Mouse (Mus musculus): ENCODE data around the gene Avil.

The Avil gene

DNA sequence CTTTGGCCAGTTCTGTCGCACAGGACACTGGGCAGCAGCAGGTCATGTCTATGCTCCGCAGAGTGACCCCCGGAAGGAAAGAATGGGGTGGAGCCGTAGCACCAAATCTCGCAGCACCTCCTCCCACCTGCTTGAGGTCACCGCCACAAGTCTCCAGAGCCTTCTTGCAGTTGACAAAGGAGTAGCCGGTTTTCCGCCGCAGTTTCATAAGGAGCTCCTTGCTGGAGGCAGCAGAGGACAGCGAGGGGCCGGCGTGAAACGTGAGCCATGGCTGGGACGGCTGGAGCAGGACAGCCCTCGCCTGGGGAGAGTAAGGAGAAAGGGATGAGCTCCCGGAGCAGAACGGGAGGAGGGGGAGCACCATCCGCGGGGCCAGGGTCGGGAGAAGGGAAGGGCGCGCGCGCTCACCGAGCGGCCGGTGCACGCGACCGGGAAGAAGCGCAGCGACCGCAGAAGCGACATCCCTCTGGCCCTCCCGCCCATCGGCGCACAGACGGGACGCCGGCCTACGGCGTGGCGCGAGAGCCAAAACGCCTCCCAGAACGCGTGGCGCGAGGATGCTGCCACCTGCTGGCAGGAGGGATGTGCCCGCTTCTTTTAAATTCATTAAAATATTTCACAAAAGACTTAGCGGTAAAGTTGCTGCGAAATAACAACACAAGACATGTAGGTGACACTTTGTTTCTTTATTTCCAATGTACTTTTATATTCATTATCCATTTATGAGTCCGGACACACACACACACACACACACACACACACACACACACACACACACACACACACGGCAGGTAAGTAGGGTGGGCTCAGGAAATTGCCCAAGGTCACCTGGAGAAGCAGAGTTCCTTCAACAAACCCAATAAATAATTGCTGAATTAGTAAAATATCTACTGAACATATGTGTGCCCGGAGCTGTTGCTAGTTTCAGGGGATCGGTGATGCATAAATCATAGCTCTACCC, 30.1 kb downstream of the Avil start, which contains the start of gene Tsfm:
TSS of gene Tsfm (minus strand) at position 505 of the 961 bp plus-strand sequence.
- peak; percentile 98 for DNase-seq

DNA sequence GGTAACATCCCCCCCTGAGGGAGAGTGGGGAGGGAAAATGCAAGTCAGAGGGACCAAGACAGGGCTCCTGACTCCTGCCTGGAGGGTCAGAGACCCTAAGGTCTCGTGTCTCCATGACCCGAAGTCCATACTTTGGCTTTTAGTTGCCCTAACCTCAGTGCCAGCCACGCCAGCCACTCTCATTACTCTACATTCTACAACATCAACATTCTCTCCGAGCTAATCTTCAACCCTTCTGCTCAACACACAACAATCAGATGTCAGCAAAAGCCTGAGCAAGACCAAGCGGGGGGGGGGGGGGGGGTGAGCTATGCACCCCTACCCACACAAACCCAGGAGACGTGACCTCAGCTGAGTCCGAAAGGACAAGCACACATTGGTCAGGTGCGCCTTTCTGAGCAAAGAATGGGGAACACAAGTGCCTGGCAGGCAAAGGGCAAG, 32.8 kb downstream of the Avil start:
- no peak for DNase-seq

GRCm38 (mm10) chr10:127036273-127036672, 35.8 kb downstream of the Avil start:
- DNase-seq = no peak

DNA sequence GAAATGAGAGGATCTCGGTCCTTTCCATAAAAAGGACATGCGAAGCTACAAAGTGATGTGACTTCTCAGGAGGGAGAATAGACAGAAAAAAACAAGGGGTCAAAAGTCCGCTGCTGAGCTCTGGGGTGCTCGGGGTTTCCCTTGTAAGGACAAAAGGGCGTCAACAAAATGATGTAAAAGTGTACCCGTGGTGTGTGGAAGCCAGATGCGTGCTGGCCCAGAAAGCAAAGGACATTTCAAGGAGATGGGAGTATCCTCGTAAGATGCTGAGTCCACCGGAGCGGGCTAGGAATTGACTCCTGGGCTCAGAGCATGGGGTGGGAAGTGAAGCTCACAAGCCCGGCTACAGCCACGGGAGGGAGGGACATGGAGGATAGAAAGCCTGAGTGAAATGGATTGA, 37.1 kb downstream of the Avil start:
- no peak for DNase-seq

- no peak for DNase-seq
Observed at GRCm38 (mm10) chr10:127040569-127041214, 40.2 kb downstream of the Avil start.

- peak; percentile 96 for DNase-seq
Observed at GRCm38 (mm10) chr10:127041274-127041766, 40.8 kb downstream of the Avil start, which contains the start of the genes Mettl1 and Eef1akmt3. Gene Mettl1, plus strand, starts transcription at chr10:127041414. Gene Eef1akmt3, minus strand, starts transcription at chr10:127041513.

- DNase-seq = peak; percentile 98
Observed at GRCm38 (mm10) chr10:127041774-127042338, 41.3 kb downstream of the Avil start.

- DNase-seq = no peak
Observed at GRCm38 (mm10) chr10:127042468-127043115, 42.1 kb downstream of the Avil start.

DNA sequence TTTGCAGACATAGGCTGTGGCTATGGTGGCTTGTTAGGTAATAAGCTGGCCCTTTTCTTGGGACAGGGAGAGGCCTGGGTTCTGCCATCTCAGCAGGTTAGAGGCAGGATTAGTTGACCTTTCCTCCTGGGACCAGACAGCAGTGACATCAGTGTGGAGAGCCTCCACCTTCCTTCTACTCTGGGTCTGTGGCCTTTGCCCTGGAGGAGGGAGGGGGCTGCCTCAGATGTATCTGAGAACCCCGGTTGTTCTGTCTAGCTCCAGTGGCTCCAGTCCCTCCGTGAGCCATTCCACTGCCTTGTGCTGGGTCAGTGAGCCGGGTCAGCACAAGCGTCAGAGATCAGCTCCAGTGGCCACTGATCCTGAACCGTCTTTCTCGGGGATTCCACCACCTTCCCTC, 42.7 kb downstream of the Avil start:
- DNase-seq = no peak

DNA sequence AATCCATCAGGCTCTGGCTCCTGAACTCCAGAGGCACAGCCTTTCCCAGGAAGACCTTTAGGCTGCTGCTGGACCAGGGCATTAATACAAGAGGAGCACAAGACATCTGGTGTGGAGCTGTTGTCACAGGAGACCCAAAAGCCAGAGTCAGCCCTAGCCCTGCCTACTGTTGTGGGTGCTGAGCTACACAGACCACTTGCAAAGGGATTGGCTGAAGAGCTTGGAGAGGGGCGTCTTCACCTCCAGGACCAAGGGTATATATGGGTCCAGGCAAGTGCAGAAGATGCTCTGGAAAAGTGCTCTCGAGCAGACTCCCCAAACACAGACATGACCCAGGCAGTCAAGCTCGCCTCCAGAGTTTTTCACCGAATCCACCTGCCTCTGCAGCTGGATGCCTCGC, 47.4 kb downstream of the Avil start, which contains the start of gene Cyp27b1:
TSS of gene Cyp27b1 (plus strand) at position 297 of the 400 bp plus-strand sequence.
- no peak for DNase-seq

DNA sequence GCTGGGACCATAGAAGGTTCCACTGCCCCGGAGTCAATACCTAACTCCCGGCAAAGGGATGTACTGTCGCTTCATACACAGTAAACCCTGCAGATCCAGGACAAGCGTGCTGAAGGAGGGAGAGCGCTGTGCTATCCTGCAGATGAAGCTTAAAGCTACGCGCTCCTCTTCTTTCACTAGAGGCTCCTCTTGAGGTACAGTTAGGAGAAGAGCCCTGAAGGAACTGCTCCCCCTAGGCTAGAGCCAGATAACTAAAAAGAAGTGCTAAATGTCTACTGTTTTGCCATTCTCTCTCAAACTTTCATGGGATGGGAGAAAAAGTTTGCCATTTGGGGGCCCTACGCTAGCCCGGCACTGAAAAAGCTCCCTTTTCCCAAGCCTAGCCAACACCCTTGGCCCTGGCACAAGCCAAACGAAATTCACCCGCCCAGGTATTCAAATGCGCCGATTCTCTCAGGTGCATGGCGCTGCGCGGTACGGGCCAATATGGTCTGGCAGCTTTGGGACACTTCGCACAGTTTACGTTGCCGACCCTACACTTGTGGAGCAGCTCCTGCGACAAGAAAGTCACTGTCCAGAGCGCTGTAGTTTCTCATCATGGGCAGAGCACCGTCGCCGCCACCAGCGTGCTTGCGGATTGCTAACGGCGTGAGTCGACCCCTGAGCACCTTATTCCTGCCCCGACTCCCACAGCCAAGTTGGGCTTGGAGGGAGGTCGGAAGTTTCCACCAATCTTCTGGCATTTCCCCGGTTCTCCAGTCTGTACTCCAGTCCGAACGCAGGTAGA, 48.3 kb downstream of the Avil start:
- DNase-seq = no peak

DNA sequence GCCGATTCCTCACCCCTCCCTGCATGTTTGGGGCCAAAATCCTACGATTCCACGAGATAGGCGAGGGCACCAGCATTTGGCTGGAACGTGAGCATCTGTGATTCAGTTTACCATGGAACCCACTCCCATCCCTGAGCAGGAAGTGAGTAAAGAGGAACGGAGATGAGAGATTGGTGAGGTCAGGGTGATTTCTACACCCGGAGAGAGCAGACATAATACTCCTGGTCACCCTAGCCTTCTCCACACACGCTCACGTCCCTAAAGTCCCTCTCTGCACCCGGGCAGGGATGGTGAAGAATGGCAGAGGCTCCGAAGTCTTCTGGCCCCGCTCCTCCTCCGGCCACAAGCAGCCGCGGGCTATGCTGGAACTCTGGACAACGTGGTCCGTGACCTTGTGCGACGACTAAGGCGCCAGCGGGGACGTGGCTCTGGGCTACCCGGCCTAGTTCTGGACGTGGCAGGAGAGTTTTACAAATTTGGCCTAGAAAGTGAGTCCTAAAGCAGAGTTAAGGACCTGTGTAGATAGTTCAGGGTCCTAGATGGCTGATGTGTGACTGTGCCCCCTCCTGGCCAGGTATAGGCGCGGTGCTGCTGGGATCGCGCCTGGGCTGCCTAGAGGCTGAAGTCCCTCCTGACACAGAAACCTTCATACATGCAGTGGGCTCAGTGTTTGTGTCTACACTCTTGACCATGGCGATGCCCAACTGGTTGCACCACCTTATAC, 49.0 kb downstream of the Avil start:
- no peak for DNase-seq

DNA sequence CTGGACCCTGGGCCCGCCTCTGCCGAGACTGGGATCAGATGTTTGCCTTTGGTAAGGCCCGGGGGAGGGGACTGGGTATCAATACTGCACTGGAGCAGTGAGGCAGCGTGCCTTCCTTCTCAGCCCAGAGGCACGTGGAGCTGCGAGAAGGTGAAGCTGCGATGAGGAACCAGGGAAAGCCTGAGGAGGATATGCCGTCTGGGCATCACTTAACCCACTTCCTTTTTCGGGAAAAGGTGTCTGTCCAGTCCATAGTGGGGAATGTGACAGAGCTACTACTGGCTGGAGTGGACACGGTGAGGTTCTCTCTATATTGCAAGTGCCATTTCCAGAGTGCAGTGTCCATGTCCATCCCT, 49.6 kb downstream of the Avil start:
- no peak for DNase-seq

DNA sequence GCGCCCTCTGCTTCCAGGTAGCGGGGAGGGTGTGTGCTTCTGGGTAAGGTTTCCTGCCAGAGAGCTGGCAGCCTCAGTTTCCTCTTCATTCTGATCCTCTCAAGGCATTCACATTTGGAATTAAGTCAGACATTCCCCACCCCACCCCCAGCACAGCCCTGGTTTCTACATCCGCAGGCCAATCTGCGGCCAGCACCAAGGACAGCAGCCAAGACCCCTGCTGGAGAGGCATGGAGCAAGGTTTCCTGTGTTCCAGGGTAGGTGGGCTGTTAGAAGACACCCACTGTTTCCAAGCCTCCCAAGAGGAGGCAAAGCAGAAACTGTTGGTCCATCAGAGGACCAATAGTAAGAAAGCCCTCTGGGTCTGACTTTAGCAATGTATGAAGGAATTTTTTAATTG, 54.1 kb downstream of the Avil start:
- DNase-seq = no peak

- DNase-seq = no peak
Observed at GRCm38 (mm10) chr10:127055406-127055805, 54.9 kb downstream of the Avil start.

DNA sequence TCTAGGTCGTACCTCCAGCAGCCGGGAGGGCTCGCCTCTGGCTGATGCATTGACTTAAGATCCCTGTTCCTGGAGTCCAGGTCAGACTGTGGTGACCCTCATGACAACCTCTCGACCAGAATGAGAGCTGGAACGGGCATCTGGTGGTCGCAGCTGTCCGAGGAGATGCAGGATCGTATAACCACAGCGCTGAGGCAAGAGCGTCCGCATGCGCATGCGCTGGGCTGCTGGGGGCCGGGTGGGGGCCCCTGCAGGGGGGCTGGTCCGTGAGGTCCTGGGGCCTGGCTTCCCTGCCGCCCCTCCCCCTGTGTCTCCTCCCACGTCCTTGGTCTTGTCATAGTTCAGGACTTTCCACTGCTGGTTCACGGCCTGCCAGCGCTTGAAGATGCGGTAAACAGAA, 56.0 kb downstream of the Avil start:
- peak; percentile 92 for DNase-seq

- peak; percentile 95 for DNase-seq
Observed at GRCm38 (mm10) chr10:127058161-127058560, 57.7 kb downstream of the Avil start.

- no peak for DNase-seq
Observed at GRCm38 (mm10) chr10:127058708-127059107, 58.2 kb downstream of the Avil start.

DNA sequence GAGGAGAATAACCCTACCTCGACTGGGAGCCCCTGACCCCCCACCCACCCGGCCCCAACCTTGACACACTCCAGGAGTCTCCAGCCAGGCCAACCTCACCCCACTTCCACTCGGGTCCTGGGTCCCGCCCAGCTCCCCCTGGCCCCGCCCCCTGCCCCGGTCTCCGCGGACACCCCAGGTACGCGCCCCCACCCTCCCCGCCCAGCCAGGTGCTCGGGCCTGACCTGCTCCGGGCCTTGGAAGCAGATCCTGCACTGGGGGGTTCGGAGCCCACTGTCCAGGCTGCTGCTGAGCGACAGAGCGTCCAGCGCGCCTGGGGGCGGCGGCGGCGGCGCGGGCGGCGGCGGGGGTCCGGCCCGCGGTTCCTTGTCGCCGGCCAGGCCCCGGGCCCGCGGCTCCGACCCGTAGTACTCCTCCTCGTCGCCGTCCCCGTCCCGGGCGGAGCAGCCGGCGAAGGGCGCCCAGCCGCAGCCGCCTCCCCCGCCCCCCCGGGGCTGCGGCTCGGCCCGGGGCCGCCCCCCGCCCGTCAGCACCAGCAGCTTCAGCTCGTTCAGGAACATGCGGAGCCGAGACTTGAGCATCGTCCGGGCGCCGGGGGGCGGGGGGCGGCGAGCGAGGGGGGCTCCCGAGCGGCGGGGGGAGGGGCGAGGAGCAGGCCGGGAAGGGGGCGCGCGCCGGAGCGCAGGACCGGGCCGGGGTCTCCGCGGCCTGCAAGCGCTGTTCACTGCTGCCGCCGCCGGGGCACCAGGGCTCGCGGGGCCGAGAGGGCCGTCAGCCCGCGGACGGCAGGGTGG, 58.9 kb downstream of the Avil start:
- DNase-seq = peak; percentile 91

Measured in heart, adult 11 months (tissue).